Mouse (Mus musculus) urinary bladder, adult 18-20 months (tissue): ENCODE results near the gene Src.
A peak's percentile ranks its signal among the peaks of the same experiment; 100 is the strongest.
"Not testable (repeated sequence)": the region's sequence is repeated elsewhere in the genome, so short reads cannot be mapped to it uniquely, and the experiment has no call there.

ENCODE experiments used
- DNase-seq, 2 experiments: peaks; one replicate each; pipeline ENCODE4 v3.0.0; 2022; ENCODE audit warnings: low spot score in 2 of 2, mixed read lengths in 2 of 2

Gene Src

DNA sequence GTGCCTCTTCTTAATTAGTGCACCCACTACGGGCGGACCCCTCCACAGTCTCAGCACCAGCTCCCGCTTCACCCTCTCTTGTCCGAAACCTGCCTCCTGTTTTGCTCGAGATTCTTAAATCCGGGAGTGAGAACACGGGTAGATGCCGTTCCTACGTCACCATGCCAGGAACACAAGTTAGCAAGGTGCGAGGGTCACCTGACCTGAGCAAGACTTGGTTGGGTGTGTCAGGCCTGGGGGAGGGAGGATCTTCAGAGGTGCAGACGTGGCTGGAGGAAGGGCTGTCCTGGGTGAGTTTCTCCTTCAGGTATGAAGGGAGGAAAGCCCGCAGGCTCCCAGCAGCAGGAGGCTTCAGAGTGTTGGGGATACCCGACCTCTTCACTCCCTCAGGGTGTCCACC, at the start of gene Src:
Gene Src, plus strand, starts transcription at position 239 of the 400 bp plus-strand sequence.
- DNase-seq = no peak

DNA sequence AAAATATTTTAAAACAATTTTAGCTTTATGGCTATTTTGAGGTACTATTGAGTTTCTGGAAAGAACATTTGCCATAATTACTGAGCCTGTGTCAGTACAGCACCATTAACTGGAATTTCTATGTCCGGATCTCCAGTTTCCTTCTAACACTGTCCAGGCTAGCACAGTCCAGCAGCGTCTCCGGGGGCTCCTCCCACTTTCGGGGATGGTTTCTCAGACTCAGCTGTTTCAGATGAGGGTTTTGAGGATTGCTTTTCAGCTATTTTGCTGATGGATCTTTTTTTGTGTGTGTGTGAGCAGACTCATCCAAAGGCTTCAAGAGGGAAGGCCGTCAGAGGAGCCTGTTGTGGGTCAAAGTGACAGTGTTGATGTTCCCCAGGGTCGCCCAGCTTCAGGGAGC, 46.5 kb upstream of the Src start:
- no peak for DNase-seq

DNA sequence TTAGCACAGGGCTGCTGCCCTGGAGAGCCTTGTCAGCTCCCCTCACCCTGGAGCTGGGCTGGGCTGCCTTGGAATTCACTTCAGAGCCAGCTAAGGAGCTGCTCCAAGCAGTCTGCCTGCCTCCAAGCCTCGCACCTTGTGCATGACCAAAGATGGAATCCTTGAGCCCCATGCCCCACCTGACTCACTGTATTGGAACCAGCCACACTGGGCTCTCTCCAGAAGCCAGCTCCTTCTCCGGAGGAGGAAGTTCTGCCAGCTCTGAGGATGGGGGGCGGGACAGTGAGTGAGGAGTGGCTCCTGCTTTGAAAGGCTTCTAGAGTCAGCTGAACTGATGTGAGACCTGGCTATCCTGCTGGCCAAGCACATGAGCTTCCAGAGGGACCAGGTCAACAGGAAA, 44.6 kb upstream of the Src start:
- DNase-seq = peak in 1 of 2 experiments; percentile 33

DNA sequence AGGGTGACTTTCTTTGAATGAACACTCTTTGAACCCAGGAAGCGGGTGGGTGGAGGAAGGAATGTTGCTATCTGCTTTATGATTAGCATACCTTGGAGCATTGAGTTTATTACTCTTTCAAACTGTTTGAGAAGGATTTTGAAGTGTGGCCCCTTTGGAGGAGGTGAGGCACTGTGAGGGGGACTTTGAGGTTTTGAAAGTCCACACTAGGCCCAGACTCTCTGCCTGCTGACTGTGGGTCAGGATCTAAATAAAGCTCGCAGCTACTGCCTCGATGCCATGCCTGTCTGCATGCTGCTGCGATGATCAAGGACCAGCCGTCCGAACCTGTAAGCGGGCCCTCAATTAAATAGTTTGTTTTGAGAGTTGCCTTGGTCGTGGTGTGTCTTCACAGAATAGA, 43.2 kb upstream of the Src start:
- DNase-seq = no peak

DNA sequence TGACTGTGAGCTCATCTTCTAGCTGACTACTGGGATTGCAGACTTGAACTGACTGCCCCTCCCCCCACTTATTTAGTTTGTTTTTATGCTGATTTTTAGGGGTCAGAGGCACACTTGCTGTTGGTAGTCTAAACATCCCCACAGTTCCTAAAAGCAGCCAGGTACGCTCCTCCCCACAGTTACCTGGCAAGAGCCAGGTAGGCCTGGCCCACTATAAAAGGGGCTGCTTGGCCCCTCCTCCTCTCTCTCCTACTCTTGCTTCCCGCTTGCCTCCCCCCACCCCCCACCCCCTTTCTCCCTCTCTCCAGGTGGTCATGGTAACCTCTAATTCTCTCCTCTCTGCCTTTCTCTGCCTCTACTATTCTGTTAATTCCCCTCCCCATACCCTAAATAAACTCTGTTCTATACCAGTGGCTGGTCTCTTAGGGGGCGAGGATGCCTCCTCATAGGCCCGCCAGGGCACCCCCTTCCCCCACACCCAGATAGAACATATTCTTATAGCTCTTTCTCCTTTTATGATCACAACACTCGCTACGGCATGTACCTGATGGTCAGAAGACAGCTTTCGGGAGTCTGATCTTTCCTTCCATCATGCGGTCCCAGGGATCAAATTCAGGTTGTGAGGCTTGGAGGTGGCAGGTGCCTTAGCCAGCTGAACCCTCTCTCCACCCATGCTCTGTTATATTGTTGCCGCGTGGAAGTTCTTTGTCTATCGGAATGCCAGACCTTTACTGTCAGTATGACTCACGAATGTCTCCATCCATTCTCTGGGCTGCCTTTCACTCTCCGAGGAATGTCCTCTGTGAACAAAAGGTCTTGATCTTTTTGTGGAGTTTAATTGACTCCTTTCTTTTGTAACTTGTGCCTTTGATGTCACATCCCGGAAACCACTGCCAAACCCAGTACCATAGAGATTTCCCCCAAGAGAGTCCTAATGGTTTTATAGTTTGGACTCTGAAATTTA, 42.2 kb upstream of the Src start:
- no peak for DNase-seq

DNA sequence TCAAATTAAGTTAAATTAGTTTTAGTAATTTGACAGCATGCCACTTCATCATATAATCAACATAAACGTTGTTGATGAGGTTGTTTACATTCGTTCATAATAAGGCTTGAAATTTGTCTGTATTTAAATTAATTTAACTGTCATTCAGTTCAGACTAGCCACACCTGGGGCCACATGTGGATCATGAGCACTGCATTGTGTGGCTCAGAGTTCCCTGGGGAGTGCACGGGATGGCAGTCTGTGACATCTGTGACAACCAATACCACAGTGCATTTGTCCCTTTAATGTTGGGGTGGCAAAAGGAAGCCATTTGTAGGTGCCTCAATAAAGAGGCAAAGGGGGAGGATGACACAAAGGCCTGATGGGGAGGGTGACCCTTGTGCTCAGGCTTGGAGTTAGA, 41.2 kb upstream of the Src start:
- no peak for DNase-seq

DNA sequence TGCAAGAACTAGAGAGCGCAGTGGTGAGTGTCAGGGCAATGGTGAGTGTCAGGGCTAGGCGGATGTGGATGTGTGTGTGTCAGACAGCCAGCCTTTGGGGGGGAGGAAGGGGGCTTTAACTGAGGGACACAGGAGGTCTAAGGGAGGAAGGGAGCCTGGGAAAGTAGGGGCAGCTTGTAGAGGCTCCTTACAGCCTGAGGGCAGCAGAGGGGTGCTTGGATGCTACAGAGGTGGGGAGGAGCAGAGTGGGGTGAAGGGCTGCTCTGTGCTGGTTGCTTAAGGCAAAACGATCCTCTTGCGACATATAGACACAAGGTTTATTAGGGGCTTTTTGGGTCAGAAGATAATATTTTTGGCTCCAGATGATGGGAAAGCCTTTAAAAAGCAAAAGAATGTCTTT, 33.4 kb upstream of the Src start:
- DNase-seq = no peak

DNA sequence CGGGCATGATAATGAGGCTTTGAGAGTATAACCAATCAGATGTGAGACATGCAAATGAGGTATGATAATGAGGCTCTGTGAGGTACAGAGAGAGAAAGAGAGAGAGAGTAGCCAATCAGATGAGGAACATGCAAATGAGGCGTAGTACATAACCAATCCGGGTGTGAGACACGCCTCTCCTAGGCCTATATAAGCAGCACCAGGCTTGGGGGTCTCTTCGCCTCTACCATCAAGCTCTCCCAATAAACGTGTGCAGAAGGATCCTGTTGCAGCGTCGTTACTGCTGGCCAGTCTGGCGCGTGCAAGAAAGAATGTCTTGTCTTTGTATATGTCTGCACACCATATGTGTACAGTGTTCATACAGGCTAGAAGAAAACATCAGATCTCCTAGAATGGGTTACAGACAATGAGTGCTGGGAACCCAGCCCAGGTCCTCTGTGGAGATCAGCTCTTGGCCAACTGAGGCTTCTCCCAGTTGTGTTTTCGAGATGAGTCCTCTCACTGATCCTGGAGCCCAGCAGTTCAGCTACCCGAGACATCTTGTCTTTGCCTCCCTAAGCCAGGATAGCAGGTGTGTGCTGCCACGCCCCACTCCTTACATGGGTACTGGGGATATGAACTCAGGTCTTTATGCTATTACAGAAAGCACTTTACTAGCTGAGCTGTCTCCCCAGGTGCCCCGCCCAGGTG, 29.2 kb upstream of the Src start:
- DNase-seq = not testable (repeated sequence)

DNA sequence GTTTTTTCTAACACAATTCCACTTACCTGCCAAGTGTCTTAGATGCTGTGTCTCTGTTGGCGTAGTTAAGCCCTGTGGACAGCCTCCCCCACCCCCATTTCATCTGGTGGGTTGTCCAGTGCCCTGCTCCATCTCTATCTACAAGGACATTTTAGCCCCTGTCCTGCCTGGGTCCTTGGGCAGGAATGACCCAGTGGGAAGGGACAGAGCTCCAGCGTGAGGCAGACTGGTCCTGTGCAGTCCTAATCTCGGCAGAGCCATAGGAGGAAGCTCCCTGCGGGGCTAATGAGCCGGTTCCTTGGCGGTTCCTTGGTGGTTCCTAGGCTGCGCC, 28.7 kb upstream of the Src start:
- no peak for DNase-seq

DNA sequence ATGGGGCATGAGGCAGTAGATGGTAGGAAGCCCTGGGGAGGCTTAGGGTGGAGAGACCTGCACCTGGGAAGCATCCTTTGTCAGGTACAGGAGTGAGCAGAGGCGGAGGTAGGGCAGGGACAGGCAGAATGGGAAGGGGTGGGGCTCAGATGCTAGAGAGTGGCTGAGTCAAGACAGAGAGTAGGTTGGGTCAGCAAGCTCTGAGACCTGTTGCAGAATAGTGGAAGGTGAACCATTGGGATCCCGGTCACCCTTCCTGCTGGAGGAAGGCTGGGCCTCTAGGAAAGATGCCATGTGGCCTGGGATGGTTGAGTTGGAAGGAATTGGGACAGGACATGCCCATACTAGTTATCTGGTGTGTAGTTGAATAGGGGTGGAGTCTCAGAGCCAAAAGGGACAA, 25.9 kb upstream of the Src start:
- DNase-seq = no peak

DNA sequence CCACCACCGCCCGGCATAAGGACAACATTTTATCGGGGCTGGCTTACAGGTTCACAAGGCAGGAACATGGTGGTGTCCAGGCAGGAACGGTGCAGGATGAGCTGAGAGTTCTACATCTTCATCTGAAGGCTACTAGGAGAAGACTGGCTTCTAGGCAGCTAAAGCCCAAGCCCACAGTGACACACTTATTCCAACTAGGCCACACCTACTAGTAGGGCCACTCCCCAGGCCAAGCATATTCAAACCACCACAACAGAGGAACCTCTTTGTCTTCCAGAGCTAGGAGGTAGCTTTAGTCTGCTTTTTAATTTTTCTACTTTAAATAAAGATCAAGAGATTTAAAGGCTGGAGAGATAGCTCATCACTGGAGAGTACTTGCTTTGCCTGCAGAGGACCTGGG, 24.7 kb upstream of the Src start:
- no peak for DNase-seq

DNA sequence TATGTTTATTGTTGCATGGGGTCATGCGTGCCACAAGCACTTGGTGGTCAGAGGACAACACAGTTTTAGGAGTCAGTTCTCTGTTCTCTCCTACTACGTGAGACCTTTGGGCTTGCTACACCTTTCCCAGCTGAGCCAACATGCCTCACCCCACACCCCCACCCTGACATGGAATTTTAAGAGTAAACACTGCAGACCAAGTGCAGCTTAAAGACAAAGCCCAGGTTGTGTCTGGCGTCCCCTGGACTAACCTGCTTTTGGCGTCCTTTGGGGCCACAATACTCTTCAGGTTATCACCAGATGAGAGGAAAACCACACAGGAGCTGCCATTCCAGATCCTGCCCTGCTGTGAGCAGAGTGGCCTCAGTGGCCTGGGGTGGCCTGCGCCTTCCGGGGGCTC, 23.4 kb upstream of the Src start:
- peak in 1 of 2 experiments; percentile 59 for DNase-seq

DNA sequence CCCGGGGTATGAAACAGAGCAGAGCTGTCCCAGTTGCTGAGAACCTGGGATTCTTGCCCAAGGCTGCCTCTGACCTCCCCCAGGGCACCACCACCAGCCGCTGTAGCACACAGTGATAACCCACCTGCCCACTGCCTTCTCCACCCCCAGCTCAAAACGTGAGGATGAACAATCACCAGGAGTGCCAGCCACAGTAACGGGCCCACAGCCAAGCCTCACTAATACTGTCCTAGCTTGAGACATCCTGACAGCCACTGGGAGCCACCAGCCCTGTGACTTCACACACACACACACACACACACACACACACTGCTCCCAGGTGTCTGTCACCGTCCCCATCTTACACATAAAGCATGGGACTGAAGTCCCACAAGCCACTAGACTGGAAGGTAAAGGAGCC, 22.9 kb upstream of the Src start:
- DNase-seq = no peak

DNA sequence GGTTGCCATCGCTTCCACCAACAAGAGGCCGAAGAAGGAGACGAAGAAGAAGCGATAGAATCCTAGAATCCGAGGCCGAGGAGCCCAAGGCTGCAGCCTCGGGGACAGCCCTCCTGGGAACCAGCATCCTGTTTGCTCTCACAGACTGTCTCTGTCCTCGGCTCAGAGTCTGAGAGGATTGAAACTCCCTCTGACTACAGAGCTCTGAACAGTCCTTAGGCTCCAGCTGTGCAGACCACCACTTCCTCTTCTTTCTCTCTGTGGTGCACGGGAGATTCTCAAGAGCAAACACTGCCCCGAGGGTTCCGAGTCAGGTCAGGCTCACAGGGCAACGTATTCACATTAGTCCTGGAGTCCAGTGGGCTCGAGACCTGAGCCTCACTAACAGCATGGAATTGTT, 22.3 kb upstream of the Src start:
- no peak for DNase-seq

DNA sequence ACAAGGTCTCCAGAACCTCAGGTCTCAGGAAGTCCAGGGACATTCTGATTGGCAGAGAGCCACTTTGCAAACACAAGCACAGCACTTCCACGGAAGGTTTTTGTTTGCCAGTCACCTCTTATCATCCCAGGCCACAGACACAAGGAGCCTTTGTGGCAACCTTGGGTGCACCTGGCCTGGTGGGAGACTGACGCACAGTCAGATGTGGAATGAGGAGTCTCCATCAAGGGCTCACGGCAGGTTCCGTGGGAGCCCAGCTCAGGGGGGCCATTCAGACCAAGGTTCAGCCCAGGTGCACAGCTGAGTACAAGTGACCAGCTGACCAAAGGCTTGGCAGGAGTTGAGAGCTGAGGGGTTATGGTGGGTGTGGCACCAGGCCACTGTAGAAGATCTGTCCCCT, 20.9 kb upstream of the Src start:
- DNase-seq = no peak

DNA sequence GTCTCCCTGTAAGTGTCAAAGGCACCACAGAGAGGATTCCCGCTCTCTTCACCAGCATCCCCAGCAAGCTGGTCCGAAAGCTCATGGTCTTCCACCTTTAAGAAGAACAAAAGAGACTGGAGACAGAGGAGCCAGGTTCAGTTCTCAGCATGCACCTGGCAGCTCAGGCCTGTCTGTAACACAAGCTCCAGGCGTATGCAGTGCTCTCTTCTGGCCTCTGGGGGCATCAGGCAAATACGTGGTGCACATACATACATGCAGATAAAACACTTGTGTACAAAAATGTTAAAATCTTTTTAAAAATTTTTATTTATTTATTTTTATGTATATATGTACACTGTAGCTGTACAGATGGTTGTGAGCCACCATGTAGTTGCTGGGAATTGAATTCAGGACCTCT, 19.7 kb upstream of the Src start:
- no peak for DNase-seq

DNA sequence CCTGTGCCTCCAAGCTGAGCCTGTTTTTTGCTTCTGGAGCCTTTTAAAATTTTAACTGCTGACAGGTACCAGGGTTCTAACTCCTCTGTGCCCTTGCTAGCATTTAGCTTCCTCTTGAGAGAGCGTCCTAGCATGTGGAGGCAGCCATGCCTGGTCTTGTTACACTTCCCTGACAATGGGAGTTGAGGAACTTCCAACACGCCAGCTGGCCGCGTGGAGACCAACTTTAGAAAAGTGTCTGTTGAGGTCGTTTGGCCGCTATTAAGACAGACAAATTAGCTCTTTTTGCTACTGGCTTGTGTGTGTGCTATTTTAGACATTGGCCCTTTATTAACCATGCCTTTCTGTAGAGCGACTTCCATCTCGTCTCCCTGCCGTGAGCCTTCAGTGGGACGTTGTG, 18.4 kb upstream of the Src start:
- DNase-seq = no peak

DNA sequence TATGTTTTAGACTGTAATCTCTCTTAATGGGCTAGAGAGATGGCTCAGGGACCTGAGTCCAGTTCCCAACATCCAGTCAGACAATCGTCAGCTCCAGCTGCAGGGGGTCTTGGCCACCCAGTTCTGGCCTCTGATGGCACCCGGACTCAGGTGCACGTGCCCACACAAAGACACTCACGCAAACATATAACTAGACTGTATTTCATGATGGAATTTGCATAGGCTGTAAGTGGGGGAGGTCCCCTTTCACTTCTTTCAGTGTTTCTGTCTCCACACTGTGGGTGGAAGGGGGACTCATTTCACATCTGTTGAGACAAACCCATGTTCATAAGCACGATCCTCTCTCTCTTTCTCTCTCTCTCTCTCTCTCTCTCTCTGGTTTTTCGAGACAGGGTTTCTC, 17.8 kb upstream of the Src start:
- DNase-seq = no peak

DNA sequence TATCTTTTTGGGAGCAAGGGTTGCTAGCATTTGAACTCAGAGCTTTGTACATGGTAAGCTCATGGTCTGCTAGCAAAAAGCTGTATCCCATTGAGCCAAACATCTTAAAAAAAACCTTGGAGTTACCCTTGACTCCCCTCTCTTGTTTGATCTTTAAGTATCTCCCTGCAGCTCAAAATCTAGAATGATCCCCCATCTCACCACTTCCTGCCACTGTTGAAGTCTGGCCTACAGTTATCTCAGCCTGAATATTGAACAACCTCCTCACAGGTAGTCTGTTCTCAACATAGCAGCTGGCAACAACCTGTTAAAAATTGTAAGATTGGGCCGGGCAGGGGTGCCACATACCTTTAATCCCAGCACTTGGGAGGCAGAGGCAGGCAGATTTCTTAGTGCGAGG, 17.0 kb upstream of the Src start:
- DNase-seq = no peak

DNA sequence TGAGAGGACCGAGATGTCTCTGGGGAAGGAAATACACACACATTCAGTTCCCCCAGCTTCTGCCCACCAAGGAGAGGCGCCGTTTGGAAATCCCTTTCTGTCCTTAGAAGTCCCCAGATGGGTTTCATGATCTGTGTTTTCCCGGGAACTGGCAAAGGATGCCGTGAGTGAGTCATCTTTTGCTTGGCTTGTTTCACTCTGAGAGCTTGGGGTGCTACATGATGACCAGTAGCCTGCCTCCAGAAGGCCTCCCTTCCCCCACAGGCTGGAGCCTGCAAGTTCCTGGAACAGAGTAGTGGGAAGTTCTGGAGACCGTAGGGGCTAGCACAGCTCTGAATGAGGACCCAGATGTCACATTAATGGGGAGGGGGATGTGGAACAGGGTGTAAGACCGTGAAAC, 10.6 kb upstream of the Src start:
- DNase-seq = peak in 1 of 2 experiments; percentile 62

DNA sequence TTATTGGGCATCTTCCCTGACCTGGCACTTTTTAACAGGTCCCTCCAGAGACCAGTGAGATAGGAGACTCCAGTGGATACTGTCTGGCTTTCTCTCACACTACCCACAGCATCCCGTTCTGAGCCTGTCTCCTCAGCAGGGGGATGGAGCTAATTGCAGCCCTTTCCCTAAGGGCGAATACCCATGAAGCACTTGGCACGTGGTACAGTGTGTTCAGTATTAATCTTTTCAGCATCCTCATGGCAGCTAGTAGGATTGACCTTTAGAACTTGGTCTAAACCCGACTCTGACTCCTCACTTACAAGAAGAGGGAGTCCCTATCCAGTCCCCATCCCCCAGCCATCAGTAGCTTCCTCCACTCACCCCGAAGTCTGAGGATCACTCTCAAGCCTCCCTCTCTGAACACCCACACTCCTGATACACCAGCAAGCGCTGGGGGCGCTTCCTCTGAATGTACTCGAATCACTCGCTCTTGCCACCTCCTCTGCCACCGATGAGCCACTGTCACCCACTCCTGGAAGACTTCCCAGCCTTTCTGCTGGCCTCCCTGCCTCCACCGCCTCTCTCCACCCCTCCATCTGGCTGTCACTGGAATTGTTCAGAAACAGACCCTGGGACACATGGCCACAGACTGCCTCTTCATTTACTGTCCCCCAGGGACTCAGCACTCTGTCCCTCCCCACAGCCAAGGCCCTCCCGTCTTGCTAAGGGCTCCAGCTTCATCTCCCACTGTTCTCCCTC, 8.3 kb upstream of the Src start:
- no peak for DNase-seq

DNA sequence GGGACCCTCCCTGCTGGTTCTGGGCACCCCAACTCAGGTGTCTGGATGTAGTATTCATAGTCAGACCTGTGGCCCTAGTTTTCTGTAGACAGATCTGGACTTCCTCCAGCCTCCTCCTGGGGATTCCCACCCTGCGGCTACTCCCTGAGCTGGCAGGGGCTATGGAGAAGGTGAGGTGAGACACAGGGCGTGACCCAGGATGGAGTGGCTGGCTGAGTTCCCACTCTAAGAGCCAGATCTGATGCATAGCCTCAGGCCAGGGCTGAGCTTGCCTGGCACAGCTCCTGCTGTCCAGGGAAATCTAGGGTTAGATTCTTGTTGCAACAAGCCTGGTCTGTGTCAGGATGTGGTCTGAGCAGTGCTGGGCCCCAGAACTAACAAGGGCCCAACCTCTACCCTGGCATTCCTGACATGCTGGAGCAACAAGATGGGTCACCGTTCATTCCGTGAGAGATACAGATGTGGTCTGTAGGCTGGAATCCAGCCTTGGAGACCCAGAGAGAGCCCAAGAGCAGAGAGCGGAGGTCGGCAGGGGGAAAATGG, 7.0 kb upstream of the Src start:
- peak; percentile 55 to 81 for DNase-seq
